Mouse (Mus musculus): ENCODE results near the gene Pih1d2.

Gene Pih1d2

DNA sequence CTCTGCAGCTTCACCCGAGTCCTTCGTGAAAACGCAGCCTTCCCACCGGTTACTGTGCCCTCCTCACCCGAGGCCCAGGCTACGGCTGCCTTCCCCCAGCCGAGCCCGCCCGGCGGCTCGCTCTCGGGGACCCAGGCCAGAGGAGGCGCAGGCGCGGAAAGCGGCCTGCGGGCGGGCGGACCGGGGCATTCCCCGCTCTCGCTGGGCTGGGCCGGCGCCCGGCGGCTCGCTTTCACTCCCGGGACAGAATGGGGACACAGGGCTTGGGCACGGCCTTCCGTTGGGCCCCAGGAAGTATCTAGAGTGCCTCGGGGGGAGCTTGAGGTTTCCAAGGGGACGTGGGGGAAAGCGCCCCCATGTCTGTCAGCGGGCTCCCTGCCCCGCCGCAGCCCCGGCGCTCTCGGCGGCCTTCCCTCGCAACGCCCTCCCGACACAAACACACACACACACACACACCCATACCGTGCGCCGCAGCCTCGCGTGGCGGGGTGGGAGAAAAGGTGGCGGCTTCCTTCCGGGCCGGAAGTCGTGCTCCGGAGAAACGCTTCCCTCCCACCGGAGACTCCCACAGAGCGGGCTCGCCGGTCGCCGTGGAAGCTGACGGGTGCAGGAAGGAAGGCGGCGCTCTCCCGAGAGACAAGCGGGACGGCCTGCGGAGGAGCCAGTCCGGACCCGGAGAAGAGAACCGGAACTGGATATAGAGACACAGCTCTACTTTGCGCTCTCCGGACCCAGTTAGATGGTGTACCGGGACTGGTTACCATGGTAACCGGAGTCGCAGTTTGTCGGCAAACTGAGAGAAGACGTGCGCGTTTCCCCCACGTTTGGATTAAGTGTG, at the start of gene Pih1d2, which contains the start of gene Nkapd1:
TSS of gene Pih1d2 (plus strand) at position 556 of the 838 bp plus-strand sequence.
TSS of gene Nkapd1 (minus strand) at position 699 of the 838 bp plus-strand sequence.
- in situ Hi-C loops (cut with MboI, MseI): no loop called here

GRCm38 (mm10) chr9:50567372-50567771, 49.7 kb upstream of the Pih1d2 start:
- in situ Hi-C loops (cut with MboI, MseI): no loop called here

DNA sequence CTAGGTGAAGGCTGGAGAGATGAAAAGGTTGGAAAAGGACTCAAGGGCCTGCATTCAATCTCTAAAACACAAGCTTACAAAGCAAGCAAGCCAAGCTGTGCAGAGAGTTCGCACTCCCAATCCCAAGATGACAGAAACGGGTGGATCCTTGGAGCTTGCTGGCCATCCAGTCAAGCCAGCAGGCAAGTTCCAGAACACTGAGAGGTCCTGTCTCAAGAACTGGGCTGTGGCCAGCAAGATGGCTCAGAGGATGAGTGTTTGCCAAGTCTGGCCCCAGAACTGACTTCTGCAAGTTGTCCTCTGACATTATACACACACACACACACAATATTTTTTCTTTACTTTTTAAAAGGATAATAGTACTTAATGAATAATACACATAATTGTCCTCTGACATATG, 49.2 kb upstream of the Pih1d2 start:
- in situ Hi-C loops (cut with MboI, MseI): no loop called here

DNA sequence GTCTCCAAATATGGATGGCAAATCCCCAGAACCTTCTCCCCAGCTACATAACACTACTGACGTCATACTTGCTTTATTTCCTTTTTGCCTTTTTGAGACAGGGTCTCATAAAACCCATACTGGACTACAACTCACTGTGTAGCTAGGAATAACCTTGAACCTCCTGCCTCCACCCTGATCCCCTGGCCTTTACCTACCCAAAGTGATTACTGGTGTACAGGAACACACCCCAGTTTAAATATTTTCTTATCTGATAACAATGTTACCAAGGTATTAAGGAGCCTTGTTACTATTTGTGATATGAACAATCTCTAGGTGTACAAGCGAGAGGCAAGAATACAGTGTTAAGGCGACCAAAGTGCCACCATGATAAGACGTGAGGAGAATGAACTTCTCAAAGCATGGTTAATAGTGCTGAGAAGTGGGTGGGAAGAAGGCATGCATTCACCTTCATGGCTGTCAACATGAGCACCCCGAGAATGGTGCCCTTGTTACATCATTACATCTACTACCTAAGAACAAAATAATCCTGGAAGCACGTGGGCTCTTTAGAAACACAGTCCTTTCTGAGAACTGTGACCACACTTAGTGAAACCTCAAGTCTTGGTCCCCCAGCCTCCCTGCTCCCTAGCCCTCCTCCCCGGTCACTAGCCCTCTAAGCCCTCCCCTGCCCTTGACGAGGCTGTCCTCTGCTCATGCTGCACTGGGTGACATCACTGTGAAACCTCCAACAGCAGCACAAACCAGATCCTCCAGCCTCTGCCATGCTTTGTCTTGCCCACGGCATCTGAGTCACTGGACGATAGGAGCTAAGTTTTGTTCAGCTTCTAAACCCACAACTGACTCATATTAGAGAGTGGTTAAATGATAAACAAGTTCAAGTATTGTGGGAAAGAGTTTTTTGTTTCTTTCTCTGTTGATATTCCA, 47.3 kb upstream of the Pih1d2 start:
- in situ Hi-C loops (cut with MboI, MseI): no loop called here

DNA sequence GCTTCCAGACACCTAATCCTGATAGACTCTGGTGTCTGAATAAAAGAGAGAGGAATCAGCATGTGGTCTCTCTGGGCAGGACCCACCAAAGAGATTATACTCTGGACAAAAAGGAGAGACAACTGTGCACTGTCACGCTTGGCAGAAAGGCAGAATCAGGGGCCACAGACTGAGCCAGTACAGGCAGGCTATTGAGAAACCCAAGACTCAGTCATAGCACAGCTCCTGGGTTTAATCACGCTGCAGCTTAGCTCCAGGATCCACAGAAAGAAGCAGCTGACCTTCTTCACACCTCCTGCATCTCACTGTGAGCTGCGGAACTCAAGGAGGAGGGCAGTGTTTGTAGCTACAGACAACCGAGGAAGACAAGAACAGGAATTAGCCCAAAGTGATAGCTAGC, 36.8 kb upstream of the Pih1d2 start:
- in situ Hi-C loops (cut with MboI, MseI): no loop called here

- in situ Hi-C loops (cut with MboI, MseI): loop anchor here (5.0 kb wide), 1 partner anchor 38 kb away; no protein-coding TSS in a partner anchor
Measured at GRCm38 (mm10) chr9:50585145-50585818, 31.8 kb upstream of the Pih1d2 start.

DNA sequence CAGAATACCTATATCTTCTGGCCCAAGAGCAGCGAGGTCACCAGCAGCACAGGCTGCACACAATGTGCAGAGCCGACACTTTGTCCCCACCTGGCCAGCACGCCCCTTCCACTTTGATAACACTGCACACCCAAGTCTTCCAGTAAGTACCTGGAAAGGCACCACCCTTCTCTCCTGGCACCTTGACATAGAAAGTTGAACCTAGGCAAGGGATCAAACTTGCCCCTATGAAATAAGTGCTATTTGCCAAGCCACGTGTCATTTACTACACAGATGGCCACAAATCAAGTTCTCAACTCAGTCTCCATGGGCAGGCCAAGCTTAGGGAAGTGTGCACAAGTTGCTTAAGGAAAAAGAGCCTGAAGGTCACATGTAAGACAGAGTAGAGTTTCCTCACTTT, 30.2 kb upstream of the Pih1d2 start:
- in situ Hi-C loops (cut with MboI, MseI): loop anchor here (5.0 kb wide), 1 partner anchor 40 kb away; no protein-coding TSS in a partner anchor

DNA sequence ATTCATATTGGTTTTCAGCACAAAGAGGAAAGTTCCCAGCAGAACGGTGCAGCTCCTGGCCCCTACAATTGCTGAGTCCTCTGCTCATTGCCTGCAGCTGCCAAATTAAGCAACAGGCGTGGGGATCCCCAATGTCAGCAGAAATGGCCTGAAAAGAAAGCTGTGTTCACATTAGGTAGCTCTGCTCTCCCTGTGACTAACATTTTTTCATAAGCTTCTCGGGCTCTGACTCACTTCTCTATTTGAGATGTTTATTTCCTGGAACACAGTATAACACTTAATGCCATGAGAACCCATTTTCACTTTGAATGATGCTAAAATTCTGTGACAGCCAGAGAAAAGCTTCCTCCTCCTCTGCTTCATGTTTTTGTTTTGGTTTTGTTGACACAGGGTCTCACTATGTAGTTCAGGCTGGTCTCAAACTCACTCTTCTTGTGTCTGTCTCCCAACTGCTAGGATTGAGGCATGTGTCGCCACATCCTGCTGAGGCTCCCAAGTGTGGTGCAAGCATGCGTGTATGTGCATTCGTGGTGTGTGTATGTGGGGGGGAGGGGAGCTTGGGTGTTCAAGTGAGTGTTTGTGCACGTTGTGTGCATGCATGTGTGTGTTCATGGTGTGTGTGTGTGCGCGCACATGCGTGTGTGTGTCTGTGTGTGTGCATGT, 26.1 kb upstream of the Pih1d2 start:
- in situ Hi-C loops (cut with MboI, MseI): no loop called here

- in situ Hi-C loops (cut with MboI, MseI): no loop called here
Measured at GRCm38 (mm10) chr9:50592955-50593354, 24.2 kb upstream of the Pih1d2 start.

DNA sequence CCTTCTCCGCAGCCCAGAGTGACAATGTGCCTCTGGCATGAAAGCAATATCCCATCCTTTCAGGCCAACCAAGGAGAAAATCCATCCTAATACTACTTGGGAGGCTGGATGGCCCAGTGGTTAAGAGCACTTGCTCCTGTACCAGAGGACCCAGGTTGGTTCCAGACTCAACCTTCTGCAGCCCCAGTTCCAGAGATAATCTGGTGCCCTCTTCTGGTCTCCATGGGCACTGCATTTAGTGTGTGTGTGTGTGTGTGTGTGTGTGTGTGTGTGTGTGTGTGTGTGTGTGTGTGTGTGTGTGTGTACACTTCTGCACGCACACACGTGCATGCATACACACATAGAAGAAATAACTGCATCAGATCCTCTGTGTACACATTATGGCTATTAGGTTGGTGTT, 23.6 kb upstream of the Pih1d2 start:
- in situ Hi-C loops (cut with MboI, MseI): no loop called here

DNA sequence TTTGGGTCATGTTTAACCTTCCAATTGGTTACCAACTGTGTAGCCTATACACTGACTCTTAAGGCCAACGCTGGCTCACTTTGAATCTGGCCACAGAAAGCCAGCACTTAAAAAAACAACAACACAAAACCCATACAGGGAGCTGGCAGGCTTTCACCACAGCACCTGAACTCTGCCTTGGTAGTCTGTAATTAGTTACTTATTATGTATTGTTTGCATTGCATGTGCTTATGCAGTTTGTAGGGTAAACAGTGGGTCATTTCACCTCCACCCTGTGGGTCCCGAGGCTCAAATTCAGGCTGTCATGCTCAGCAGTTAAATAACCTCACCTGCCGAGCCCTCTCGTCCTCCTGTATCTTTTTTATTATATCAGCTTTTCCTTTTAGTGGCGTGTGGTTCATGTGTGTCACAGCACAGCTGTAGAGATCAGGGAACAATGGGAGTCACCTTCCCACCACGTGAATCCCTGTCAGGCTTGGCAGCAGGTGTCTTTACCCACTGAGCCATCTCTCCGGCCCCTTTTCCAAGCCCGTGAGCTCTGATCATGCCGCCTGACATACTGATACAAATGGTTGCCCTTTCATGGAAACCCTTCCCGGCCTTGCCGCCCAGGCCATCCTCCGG, 22.2 kb upstream of the Pih1d2 start:
- in situ Hi-C loops (cut with MboI, MseI): loop anchor here (5.0 kb wide), 1 partner anchor 133 kb away; no protein-coding TSS in a partner anchor

DNA sequence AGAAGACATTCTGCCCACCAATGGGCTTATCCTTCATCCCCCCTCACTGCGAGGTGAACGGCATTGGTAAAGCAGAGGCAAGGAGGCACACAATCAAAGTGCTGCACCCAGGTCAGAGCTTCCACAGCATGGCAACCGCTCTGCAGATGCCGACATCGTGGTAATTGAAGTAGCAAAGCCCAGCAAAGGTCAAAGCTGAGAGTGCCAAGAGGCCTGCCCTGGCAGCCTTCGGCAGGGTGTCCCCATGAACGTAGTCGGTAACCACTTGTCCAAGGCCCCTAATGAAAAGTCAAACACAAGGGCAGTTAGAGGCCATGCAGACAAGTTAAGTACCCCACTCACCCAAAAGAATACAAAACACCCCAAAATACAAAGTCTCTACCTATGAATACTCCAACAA, 20.1 kb upstream of the Pih1d2 start:
- in situ Hi-C loops (cut with MboI, MseI): loop anchor here (5.0 kb wide), 1 partner anchor 135 kb away; no protein-coding TSS in a partner anchor

- in situ Hi-C loops (cut with MboI, MseI): loop anchor here (10.0 kb wide), 1 partner anchor 77 kb away; the partner anchor contains the start of gene Pts
Measured at GRCm38 (mm10) chr9:50601536-50601935, 15.6 kb upstream of the Pih1d2 start.

- in situ Hi-C loops (cut with MboI, MseI): loop anchor here (10.0 kb wide), 1 partner anchor 77 kb away; the partner anchor contains the start of gene Pts
Measured at GRCm38 (mm10) chr9:50602055-50602845, 14.9 kb upstream of the Pih1d2 start.

DNA sequence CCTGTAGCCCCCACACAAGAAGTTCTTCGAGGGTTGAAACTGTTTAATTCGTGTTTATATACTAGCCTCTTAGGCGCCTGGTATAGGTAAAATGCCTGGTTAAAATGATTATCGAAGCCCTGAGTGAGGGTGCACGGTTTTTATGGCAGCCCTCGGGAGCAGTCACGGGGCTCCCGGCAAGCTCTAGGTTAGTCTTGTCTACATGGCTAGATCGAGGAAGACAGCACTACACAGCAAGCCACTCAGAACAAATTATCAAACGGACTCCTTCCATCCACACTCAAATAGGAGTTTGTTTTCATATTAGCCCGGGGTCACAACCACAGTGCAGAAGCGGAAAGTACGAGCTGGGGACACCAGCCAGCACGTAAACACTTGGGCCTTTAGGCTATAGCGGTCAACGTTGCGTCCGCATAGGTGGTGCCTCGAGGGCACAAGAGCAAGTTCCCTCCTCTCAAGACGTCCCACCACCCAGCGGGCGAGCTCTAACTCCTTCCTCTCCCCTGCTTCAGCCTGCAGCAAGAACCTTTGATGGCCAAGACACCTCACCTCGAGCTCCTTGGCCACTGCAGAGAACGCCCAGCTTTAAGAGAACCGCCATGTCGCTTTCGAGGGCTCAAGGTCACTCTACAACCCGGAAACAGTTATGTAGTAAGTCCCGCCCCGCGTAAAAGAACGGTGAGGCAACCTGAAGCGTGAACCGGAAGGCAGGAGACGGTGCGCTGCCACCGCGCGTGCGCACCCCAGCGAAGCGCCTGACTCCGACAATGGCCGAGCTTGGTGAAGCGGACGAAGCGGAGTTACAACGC, 13.7 kb upstream of the Pih1d2 start, which contains the start of the genes Sdhd and Timm8b:
TSS of gene Sdhd (minus strand) at position 624 of the 809 bp plus-strand sequence.
TSS of gene Timm8b (plus strand) at position 722 of the 809 bp plus-strand sequence.
- in situ Hi-C loops (cut with MboI, MseI): loop anchor here (10.0 kb wide), 1 partner anchor 79 kb away; the partner anchor contains the start of gene Pts

DNA sequence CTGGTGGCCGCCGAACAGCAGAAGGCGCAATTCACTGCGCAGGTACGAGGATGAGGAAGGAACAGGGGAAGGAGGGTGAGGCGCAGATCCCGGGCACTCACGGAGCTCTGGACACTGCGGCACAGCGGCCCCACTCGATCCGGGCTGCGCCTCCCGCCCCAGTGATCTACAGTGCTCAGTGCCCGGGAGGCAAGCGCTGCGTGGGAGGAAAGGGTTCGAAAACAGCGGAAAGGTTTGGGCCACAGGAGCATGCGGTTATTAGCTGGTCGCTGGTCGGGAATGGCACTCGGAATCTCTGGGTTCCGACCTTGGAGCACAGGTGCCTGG, 13.2 kb upstream of the Pih1d2 start:
- in situ Hi-C loops (cut with MboI, MseI): loop anchor here (10.0 kb wide), 1 partner anchor 79 kb away; the partner anchor contains the start of gene Pts

GRCm38 (mm10) chr9:50604338-50604737, 12.8 kb upstream of the Pih1d2 start:
- in situ Hi-C loops (cut with MboI, MseI): loop anchor here (10.0 kb wide), 1 partner anchor 80 kb away; the partner anchor contains the start of gene Pts

DNA sequence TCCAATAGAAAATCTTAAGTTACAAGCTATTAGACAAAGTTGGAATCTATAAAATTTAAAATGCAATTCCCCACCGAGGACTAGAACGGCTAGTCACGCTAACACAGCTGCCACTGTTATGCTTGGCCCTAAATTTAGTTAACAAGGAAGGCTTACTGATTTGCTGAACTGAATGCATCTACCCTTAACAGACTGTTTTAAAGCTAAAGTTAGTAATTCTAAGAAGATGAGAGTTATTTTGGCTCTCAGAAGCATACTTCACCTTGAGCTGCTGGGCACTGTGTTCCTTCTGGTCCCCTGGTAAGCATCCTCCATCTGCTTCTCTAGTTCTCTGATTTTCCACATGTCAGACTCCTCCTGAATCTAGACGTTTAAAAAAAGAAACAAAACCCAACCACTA, 5.0 kb upstream of the Pih1d2 start:
- in situ Hi-C loops (cut with MboI, MseI): no loop called here
